Mouse (Mus musculus): ENCODE results near the gene Dnah6. TPM values are rescaled to one million over a fixed set of nuclear protein-coding genes. Genes with fewer than 3 reads are reported as not detected.

Gene Dnah6
- polyA plus RNA-seq, 2 experiments, result 0.01 TPM

DNA sequence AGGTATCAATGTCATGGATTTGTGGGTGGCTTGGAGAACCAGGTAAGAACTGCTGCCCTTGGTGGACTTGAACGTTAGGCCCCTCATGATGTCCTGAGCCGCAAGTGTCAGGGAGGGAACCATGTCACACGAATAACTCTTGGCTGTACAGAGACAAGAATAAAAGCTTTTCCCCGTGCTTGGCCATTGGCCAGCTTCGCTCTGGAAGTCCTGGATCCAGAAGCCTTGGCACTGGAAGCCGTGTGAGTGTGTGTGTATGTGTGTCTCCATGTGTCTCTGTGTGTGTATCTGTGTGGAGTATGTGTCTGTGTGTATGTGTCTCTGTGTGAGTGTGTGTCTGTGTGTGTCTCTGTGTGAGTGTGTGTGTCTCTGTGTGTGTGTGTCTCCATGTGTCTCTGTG lies 209.6 kb downstream of the Dnah6 start:
- TF ChIP-seq CTCF (IDR thresholded peaks at IDR 0.05; ENCODE audit: low read depth) (no peak), EP300 (IDR thresholded peaks at IDR 0.05; ENCODE audit: low read depth) (no peak)
- H3K9me3 ChIP-seq (ENCODE audit: control insufficient read depth, low read length), result no peaks in the 10 kb centered on the region
- H3K9ac ChIP-seq (replicated peaks), result no peak overlapping the region
- H3K4me2 ChIP-seq (ENCODE audit: low read depth), result no peak overlapping the region
- no peaks in the 10 kb centered on the region for H3K4me1 ChIP-seq (replicated peaks; ENCODE audit: control insufficient read depth in 2 of 2, insufficient read depth in 2 of 2, low read length in 1 of 2)
- no peak overlapping the region for H3K4me3 ChIP-seq (ENCODE audit: insufficient read depth in 1 of 2, low read depth in 2 of 2, low read length in 2 of 2)
- no peaks in the 10 kb centered on the region for H3K27me3 ChIP-seq (ENCODE audit: control insufficient read depth, insufficient read depth, low read length)
- WGBS (ENCODE audit: insufficient replicate concordance), result 66% methylated on average over 6 of the region's 6 CpGs
- no peak overlapping the region for H3K27ac ChIP-seq
- H3K36me3 ChIP-seq (replicated peaks; ENCODE audit: control insufficient read depth, insufficient read depth, low read depth), result no peaks in the 10 kb centered on the region
- no peak for ATAC-seq (ENCODE audit: insufficient read depth)
- no peak for DNase-seq (ENCODE audit: low read depth in 3 of 3, low spot score in 3 of 3)

DNA sequence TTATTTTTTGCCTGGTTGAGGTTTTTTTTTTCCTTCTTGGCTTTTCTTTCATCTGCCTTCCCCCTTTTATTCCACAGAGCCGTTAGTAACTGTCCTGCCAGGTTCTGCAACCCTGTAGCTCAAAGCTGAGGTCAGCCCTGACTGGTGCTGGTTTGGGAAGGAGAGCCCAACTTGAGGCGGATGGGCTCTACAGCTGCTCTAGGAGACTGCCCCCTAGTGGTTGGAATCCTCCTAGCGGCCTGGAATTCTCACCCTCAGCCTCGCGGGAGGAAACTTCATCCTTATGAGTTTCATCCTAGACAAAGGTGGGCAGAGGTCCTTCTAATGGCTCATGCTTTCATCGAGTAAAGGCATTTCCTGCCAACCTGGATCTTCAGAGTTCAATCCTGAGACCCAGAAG lies 211.4 kb downstream of the Dnah6 start:
- 23% methylated on average over 6 of the region's 6 CpGs for WGBS (ENCODE audit: insufficient replicate concordance)
- Histone ChIP-seq H3K4me1 (replicated peaks; ENCODE audit: control insufficient read depth in 2 of 2, insufficient read depth in 2 of 2, low read length in 1 of 2) (no peaks in the 10 kb centered on the region), H3K9ac (replicated peaks) (no peak overlapping the region), H3K27ac (no peak overlapping the region), H3K36me3 (replicated peaks; ENCODE audit: control insufficient read depth, insufficient read depth, low read depth) (no peaks in the 10 kb centered on the region), H3K27me3 (ENCODE audit: control insufficient read depth, insufficient read depth, low read length) (no peaks in the 10 kb centered on the region), H3K4me2 (ENCODE audit: low read depth) (no peak overlapping the region), H3K4me3 (ENCODE audit: insufficient read depth in 1 of 2, low read depth in 2 of 2, low read length in 2 of 2) (no peak overlapping the region), H3K9me3 (ENCODE audit: control insufficient read depth, low read length) (no peaks in the 10 kb centered on the region)
- TF ChIP-seq CTCF (IDR thresholded peaks at IDR 0.05; ENCODE audit: low read depth), result peak; percentile 90
- TF ChIP-seq EP300 (IDR thresholded peaks at IDR 0.05; ENCODE audit: low read depth), result no peak
- ATAC-seq (ENCODE audit: insufficient read depth), result no peak
- DNase-seq (ENCODE audit: low read depth in 3 of 3, low spot score in 3 of 3), result peak in 2 of 3 experiments; percentile 5 to 22

DNA sequence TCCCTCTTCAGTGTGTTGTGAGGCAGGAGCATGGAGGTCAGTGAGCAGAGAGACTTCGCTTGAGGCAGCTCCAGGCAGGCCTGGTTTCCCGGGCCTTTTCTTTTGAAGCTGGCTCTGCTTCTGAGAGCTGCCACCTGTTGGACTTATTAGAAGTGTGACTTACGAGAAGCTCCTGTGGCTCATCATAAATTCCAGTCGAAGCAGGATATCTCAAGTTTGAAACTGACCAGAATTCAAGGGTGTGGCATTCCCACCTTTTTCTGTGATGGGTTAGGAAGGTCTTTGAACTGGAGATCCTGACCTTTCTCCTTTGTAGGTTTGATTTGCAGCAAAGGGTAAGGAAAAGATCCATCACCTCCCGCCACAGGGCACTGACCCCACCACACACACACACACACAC lies 217.8 kb downstream of the Dnah6 start:
- H3K36me3 ChIP-seq (replicated peaks; ENCODE audit: control insufficient read depth, insufficient read depth, low read depth), result no peaks in the 10 kb centered on the region
- ATAC-seq (ENCODE audit: insufficient read depth) (no peak), DNase-seq (ENCODE audit: low read depth in 3 of 3, low spot score in 3 of 3) (no peak)
- 70% methylated on average over 5 of the region's 5 CpGs for WGBS (ENCODE audit: insufficient replicate concordance)
- H3K9ac ChIP-seq (replicated peaks), result no peak overlapping the region
- H3K4me3 ChIP-seq (ENCODE audit: insufficient read depth in 1 of 2, low read depth in 2 of 2, low read length in 2 of 2), result no peak overlapping the region
- no peaks in the 10 kb centered on the region for H3K27me3 ChIP-seq (ENCODE audit: control insufficient read depth, insufficient read depth, low read length)
- H3K4me1 ChIP-seq (replicated peaks; ENCODE audit: control insufficient read depth in 2 of 2, insufficient read depth in 2 of 2, low read length in 1 of 2), result no peaks in the 10 kb centered on the region; a peak in 1 of 4 replicates
- H3K27ac ChIP-seq, result no peak overlapping the region
- TF ChIP-seq EP300 (IDR thresholded peaks at IDR 0.05; ENCODE audit: low read depth), result no peak
- TF ChIP-seq CTCF (IDR thresholded peaks at IDR 0.05; ENCODE audit: low read depth), result no peak
- no peaks in the 10 kb centered on the region for H3K9me3 ChIP-seq (ENCODE audit: control insufficient read depth, low read length)
- no peak overlapping the region for H3K4me2 ChIP-seq (ENCODE audit: low read depth)

DNA sequence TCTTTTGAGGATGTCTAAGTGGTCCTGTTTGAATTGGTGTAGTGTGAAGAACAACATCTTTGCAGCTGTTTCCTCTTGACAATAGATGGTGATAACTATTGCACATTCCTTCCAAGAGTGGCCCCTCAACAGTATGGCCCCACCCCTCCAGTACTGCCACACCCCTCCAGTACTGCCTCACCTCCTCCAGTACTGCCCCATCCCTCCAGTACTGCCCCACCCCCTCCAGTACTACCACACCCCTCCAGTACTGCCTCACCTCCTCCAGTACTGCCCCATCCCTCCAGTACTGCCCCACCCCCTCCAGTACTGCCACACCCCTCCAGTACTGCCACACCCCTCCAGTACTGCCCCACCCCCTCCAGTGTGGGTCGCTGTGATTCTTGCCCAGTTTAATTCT lies 219.1 kb downstream of the Dnah6 start:
- Histone ChIP-seq H3K9me3 (ENCODE audit: control insufficient read depth, low read length) (no peaks in the 10 kb centered on the region), H3K27ac (no peak overlapping the region), H3K4me3 (ENCODE audit: insufficient read depth in 1 of 2, low read depth in 2 of 2, low read length in 2 of 2) (no peak overlapping the region), H3K27me3 (ENCODE audit: control insufficient read depth, insufficient read depth, low read length) (no peaks in the 10 kb centered on the region), H3K4me2 (ENCODE audit: low read depth) (no peak overlapping the region), H3K4me1 (replicated peaks; ENCODE audit: control insufficient read depth in 2 of 2, insufficient read depth in 2 of 2, low read length in 1 of 2) (no peaks in the 10 kb centered on the region; a peak in 1 of 4 replicates), H3K9ac (replicated peaks) (no peak overlapping the region), H3K36me3 (replicated peaks; ENCODE audit: control insufficient read depth, insufficient read depth, low read depth) (no peaks in the 10 kb centered on the region)
- DNase-seq (ENCODE audit: low read depth in 3 of 3, low spot score in 3 of 3) (no peak), ATAC-seq (ENCODE audit: insufficient read depth) (peak; percentile 26; the same call in 1 of the 2 replicates)
- WGBS (ENCODE audit: insufficient replicate concordance), result 48% methylated on average over 1 of the region's 1 CpGs
- TF ChIP-seq CTCF (IDR thresholded peaks at IDR 0.05; ENCODE audit: low read depth) (no peak), EP300 (IDR thresholded peaks at IDR 0.05; ENCODE audit: low read depth) (no peak)

DNA sequence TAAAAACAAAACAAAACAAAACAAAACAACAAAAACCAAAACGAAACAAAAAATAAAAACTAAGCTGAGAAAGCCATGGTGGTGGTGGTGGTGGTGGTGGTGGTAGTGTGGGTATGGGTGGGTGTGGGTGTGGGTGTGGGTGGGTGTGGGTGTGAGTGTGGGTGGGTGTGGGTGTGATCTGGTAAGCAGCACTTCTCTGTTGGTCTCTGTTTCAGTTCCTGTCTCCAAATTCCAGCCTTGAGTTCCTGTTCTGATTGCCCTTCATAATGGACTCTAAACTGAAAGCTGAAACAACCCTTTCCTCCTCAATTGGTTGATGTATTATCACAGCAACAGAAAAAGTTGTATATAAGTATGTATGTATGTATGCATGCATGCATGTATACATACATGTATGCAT lies 222.6 kb downstream of the Dnah6 start:
- Histone ChIP-seq H3K4me3 (ENCODE audit: insufficient read depth in 1 of 2, low read depth in 2 of 2, low read length in 2 of 2) (no peak overlapping the region), H3K9ac (replicated peaks) (no peak overlapping the region), H3K27me3 (ENCODE audit: control insufficient read depth, insufficient read depth, low read length) (no peaks in the 10 kb centered on the region), H3K4me2 (ENCODE audit: low read depth) (no peak overlapping the region), H3K4me1 (replicated peaks; ENCODE audit: control insufficient read depth in 2 of 2, insufficient read depth in 2 of 2, low read length in 1 of 2) (no peaks in the 10 kb centered on the region; a peak in 1 of 4 replicates), H3K9me3 (ENCODE audit: control insufficient read depth, low read length) (no peaks in the 10 kb centered on the region), H3K27ac (no peak overlapping the region), H3K36me3 (replicated peaks; ENCODE audit: control insufficient read depth, insufficient read depth, low read depth) (no peaks in the 10 kb centered on the region)
- DNase-seq (ENCODE audit: low read depth in 3 of 3, low spot score in 3 of 3), result no peak
- ATAC-seq (ENCODE audit: insufficient read depth), result no peak
- TF ChIP-seq CTCF (IDR thresholded peaks at IDR 0.05; ENCODE audit: low read depth) (no peak), EP300 (IDR thresholded peaks at IDR 0.05; ENCODE audit: low read depth) (no peak)
- 61% methylated on average over 1 of the region's 1 CpGs for WGBS (ENCODE audit: insufficient replicate concordance)

Data from liver, embryonic 14.5 days (tissue).